Mouse (Mus musculus) urinary bladder, adult 2 months (tissue): ENCODE measurements at regions not wholly inside any gene's neighbourhood (a gene's known extent, or its start where the extent isn't known, plus 50 kb on each side); places are given as distances from the start of the nearest gene placed in this dataset.

Source experiments
- DNase-seq: peaks from one replicate; pipeline ENCODE4 v3.0.0; 2022; ENCODE audit warnings: low spot score

GRCm38 (mm10) chr10:92335141-92335540, 387.1 kb downstream of the Nedd1 start:
- no peak for DNase-seq

GRCm38 (mm10) chr10:92333869-92334268, 388.4 kb downstream of the Nedd1 start:
- DNase-seq = no peak

GRCm38 (mm10) chr10:92333042-92333774, 389.0 kb downstream of the Nedd1 start:
- DNase-seq = no peak

- no peak for DNase-seq
These were observed 392.1 kb downstream of the Nedd1 start for GRCm38 (mm10) chr10:92330150-92330549.

GRCm38 (mm10) chr10:92329661-92330060, 392.6 kb downstream of the Nedd1 start:
- DNase-seq = no peak

GRCm38 (mm10) chr10:92325284-92325989, 396.8 kb downstream of the Nedd1 start:
- DNase-seq = no peak

- no peak for DNase-seq
These were observed 407.6 kb downstream of the Nedd1 start for GRCm38 (mm10) chr10:92314606-92315005.

GRCm38 (mm10) chr10:92312278-92312677, 409.9 kb downstream of the Nedd1 start:
- DNase-seq = no peak

GRCm38 (mm10) chr10:92308643-92309042, 413.6 kb downstream of the Nedd1 start:
- DNase-seq = no peak

GRCm38 (mm10) chr10:92307861-92308260, 414.4 kb downstream of the Nedd1 start:
- DNase-seq = no peak

GRCm38 (mm10) chr10:92298693-92299092, 423.5 kb downstream of the Nedd1 start:
- no peak for DNase-seq

GRCm38 (mm10) chr10:92296837-92297236, 425.4 kb downstream of the Nedd1 start:
- DNase-seq = no peak

GRCm38 (mm10) chr10:92296303-92296702, 425.9 kb downstream of the Nedd1 start:
- DNase-seq = no peak

GRCm38 (mm10) chr10:92293261-92293660, 429.0 kb downstream of the Nedd1 start:
- no peak for DNase-seq

GRCm38 (mm10) chr10:92289230-92289629, 433.0 kb downstream of the Nedd1 start:
- DNase-seq = no peak

- DNase-seq = no peak
These were observed 438.0 kb downstream of the Nedd1 start for GRCm38 (mm10) chr10:92284231-92284630.

- no peak for DNase-seq
These were observed 444.2 kb downstream of the Nedd1 start for GRCm38 (mm10) chr10:92277981-92278380.

GRCm38 (mm10) chr10:92257815-92258214, 464.4 kb downstream of the Nedd1 start:
- DNase-seq = no peak

GRCm38 (mm10) chr10:92248648-92249047, 473.6 kb downstream of the Nedd1 start:
- DNase-seq = no peak

- no peak for DNase-seq
These were observed 474.8 kb downstream of the Nedd1 start for GRCm38 (mm10) chr10:92247449-92247805.

GRCm38 (mm10) chr10:92246785-92247448, 475.3 kb downstream of the Nedd1 start:
- no peak for DNase-seq

- no peak for DNase-seq
These were observed 479.3 kb downstream of the Nedd1 start for GRCm38 (mm10) chr10:92242714-92243440.
